Mouse (Mus musculus) megakaryocyte, embryonic 14.5 days (primary cell): ENCODE measurements around the gene Gm42957. TPM values are rescaled to one million over a fixed set of nuclear protein-coding genes. Genes with fewer than 3 reads are reported as not detected.
A peak's percentile ranks its signal among the peaks of the same experiment; 100 is the strongest.

Experiments
- H3K27me3 ChIP-seq: replicated peaks from 2 replicates; pipeline ENCODE3; 2012; ENCODE audit warnings: inconsistent platforms
- H3K36me3 ChIP-seq: replicated peaks from 2 replicates; pipeline ENCODE3; 2012; ENCODE audit warnings: low read length, inconsistent platforms, mixed read lengths
- H3K4me1 ChIP-seq: 2 replicates; pipeline ENCODE4 v1.6.1; 2012; ENCODE audit warnings: inconsistent platforms
- H3K4me3 ChIP-seq: replicated peaks from 2 replicates; pipeline ENCODE3; 2012; ENCODE audit warnings: moderate library complexity, mild to moderate bottlenecking, inconsistent platforms
- H3K9me3 ChIP-seq: 2 replicates; pipeline ENCODE4 v1.6.1; 2012; ENCODE audit warnings: inconsistent platforms
- FLI1 ChIP-seq: IDR thresholded peaks from 2 replicates; pipeline ENCODE4 v1.6.1; 2012; ENCODE audit warnings: low read length, inconsistent platforms, mixed read lengths
- GATA1 ChIP-seq: IDR thresholded peaks from 3 replicates; pipeline ENCODE4 v1.6.1; 2012; ENCODE audit warnings: mixed read lengths, low read length, inconsistent platforms, borderline replicate concordance
- polyA plus RNA-seq: library from polyadenylated mRNA; stranded (reverse); fragments of >175 nt; gene quantifications from 2 replicates; pipeline ENCODE4 v1.2.3, GENCODE M21; 2012; ENCODE audit warnings: low replicate concordance; ENCODE audit not compliant: insufficient read depth

Gene Gm42957
- polyA plus RNA-seq, 1 experiment = not detected

GRCm38 (mm10) chr3:96617941-96618340 lies 17.3 kb upstream of the Gm42957 start:
- TF ChIP-seq FLI1 (no peak), GATA1 (no peak)
- Histone ChIP-seq H3K27me3 (no peaks in the 10 kb centered on the region), H3K9me3 (no peaks in the 10 kb centered on the region), H3K4me3 (no peak overlapping the region), H3K36me3 (peaks cover 25% of the 10 kb centered on the region), H3K4me1 (peaks cover 4% of the 10 kb centered on the region; the same call in 1 of the 2 replicates)

DNA sequence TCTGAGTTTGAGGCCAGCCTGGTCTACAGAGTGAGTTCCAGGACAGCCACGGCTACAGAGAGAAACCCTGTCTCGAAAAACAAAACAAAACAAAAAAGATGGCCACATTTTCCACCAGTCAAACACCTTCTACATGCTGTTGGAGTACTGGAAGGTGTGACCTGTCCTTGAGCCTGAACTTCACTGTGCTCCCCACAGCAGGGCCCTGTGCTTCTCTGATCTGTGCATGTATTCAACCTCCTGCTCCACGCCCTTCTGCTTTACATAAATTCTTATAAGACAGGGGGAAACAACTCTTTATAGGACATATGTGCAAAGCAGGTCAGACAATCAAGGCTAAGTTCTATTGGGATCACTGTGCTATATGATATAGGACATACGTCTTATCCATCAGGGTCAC lies 12.1 kb upstream of the Gm42957 start:
- TF ChIP-seq GATA1 (no peak), FLI1 (no peak)
- H3K4me1 ChIP-seq = peaks cover 7% of the 10 kb centered on the region
- H3K9me3 ChIP-seq = no peaks in the 10 kb centered on the region
- peaks cover 43% of the 10 kb centered on the region for H3K36me3 ChIP-seq
- H3K4me3 ChIP-seq = no peak overlapping the region
- no peaks in the 10 kb centered on the region for H3K27me3 ChIP-seq

DNA sequence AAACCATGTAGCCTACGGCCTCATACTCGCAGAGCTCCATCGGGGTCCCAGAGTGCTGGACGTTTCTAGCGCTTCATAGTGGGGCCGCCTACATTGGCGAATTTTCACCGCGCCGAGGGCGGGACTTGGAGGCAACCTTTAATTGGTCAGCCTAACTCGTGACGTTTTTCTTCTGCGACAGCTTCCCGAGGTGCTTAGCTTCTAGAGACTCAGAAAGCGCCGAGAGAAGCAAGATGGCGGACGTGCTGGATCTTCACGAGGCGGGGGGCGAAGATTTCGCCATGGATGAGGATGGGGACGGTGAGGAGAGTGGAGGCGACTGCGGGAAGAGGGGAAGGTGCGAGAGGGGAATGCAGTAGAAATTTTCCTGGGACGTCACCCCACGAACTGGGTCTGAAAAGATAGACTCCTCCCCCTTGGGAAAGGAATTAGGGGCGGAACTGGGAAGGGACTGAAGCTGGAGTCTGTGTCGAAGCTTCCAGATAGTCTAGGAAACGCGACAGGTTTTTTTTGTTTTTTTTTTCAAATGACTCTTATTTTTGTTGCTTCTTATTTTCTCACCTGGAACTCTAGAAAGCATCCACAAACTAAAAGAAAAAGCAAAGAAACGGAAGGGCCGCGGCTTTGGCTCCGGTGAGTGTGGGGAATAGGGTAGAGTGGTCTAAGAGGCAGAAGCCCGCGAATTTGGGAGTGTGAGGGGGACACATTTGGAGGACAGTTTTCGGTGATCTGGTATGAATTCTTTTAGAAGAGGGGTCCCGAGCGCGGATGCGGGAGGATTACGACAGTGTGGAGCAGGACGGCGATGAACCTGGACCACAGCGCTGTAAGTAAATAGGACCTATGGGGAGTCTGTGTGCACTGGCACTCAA lies 5.3 kb upstream of the Gm42957 start, which contains the start of gene Rbm8a:
TSS of gene Rbm8a (plus strand) at position 205 of the 872 bp plus-strand sequence.
- TF ChIP-seq GATA1 = no peak
- TF ChIP-seq FLI1 = no peak
- no peaks in the 10 kb centered on the region for H3K27me3 ChIP-seq
- H3K36me3 ChIP-seq = peaks cover 27% of the 10 kb centered on the region
- H3K4me1 ChIP-seq = peaks cover 38% of the 10 kb centered on the region
- peak within 1 kb of the TSS; percentile 96 for H3K4me3 ChIP-seq
- H3K9me3 ChIP-seq = no peaks in the 10 kb centered on the region

- Histone ChIP-seq H3K27me3 (no peaks in the 10 kb centered on the region), H3K4me3 (no peak overlapping the region), H3K36me3 (peaks cover 33% of the 10 kb centered on the region), H3K4me1 (peaks cover 50% of the 10 kb centered on the region), H3K9me3 (no peaks in the 10 kb centered on the region)
- TF ChIP-seq FLI1 (no peak), GATA1 (no peak)
These were observed 3.2 kb upstream of the Gm42957 start for GRCm38 (mm10) chr3:96632058-96632457.

- peaks cover 51% of the 10 kb centered on the region for H3K4me1 ChIP-seq
These were observed 1.3 kb upstream of the Gm42957 start for GRCm38 (mm10) chr3:96634015-96634414.

GRCm38 (mm10) chr3:96635906-96636305 lies 632 bp downstream of the Gm42957 start:
- H3K4me1 ChIP-seq = peaks cover 43% of the 10 kb centered on the region
- TF ChIP-seq FLI1 (no peak), GATA1 (no peak)
- no peaks in the 10 kb centered on the region for H3K27me3 ChIP-seq
- no peaks in the 10 kb centered on the region for H3K9me3 ChIP-seq
- peaks cover 67% of the 10 kb centered on the region for H3K36me3 ChIP-seq
- peak overlapping the region; percentile 94 for H3K4me3 ChIP-seq

More at GRCm38 (mm10) chr3:96634015-96634414, 1.3 kb upstream of the Gm42957 start:
- Histone ChIP-seq H3K27me3 (no peaks in the 10 kb centered on the region), H3K36me3 (peaks cover 52% of the 10 kb centered on the region), H3K9me3 (no peaks in the 10 kb centered on the region), H3K4me3 (no peak overlapping the region)
- TF ChIP-seq GATA1 (no peak), FLI1 (no peak)

GRCm38 (mm10) chr3:96636448-96636847 lies 1.2 kb downstream of the Gm42957 start:
- Histone ChIP-seq H3K9me3 (no peaks in the 10 kb centered on the region), H3K27me3 (no peaks in the 10 kb centered on the region), H3K4me1 (peaks cover 38% of the 10 kb centered on the region), H3K4me3 (peak overlapping the region; percentile 94), H3K36me3 (peaks cover 67% of the 10 kb centered on the region)
- TF ChIP-seq GATA1 (no peak), FLI1 (no peak)

GRCm38 (mm10) chr3:96639219-96639618 lies 3.9 kb downstream of the Gm42957 start:
- Histone ChIP-seq H3K4me1 (peaks cover 27% of the 10 kb centered on the region), H3K27me3 (no peaks in the 10 kb centered on the region), H3K36me3 (peaks cover 69% of the 10 kb centered on the region), H3K4me3 (no peak overlapping the region), H3K9me3 (no peaks in the 10 kb centered on the region)
- TF ChIP-seq FLI1 = no peak
- no peak for TF ChIP-seq GATA1

GRCm38 (mm10) chr3:96645018-96645649 lies 9.9 kb downstream of the Gm42957 start, which contains the start of gene Itga10:
Itga10 (plus strand) TSS chr3:96645584.
- Histone ChIP-seq H3K4me3 (no peak within 1 kb of the TSS), H3K27me3 (no peaks in the 10 kb centered on the region), H3K4me1 (peaks cover 14% of the 10 kb centered on the region), H3K9me3 (no peaks in the 10 kb centered on the region), H3K36me3 (peaks cover 46% of the 10 kb centered on the region)
- TF ChIP-seq FLI1 (no peak), GATA1 (no peak)

- no peaks in the 10 kb centered on the region for H3K9me3 ChIP-seq
- H3K36me3 ChIP-seq = peaks cover 31% of the 10 kb centered on the region
- TF ChIP-seq FLI1 (no peak), GATA1 (no peak)
- H3K4me3 ChIP-seq = no peak overlapping the region
- peaks cover 35% of the 10 kb centered on the region for H3K4me1 ChIP-seq
- H3K27me3 ChIP-seq = no peaks in the 10 kb centered on the region
These were observed 12.1 kb downstream of the Gm42957 start for GRCm38 (mm10) chr3:96647365-96647764.
